Mouse (Mus musculus): ENCODE data around the gene Rfx5. TPM values are rescaled to one million over a fixed set of nuclear protein-coding genes. Genes with fewer than 3 reads are reported as not detected.
"Not testable (repeated sequence)": the region's sequence is repeated elsewhere in the genome, so short reads cannot be mapped to it uniquely, and the experiment has no call there.

Gene Rfx5
- polyA plus RNA-seq, 1 experiment from 2014 or later, result 6.9 TPM

GRCm38 (mm10) chr3:94942211-94942967, 11.5 kb upstream of the Rfx5 start:
- H3K27ac ChIP-seq; H3K9ac ChIP-seq; H3K4me3 ChIP-seq (replicated peaks); H3K36me3 ChIP-seq; H3K4me1 ChIP-seq (replicated peaks); H3K4me2 ChIP-seq (replicated peaks); H3K9me3 ChIP-seq; H3K27me3 ChIP-seq (replicated peaks): not testable (repeated sequence)
- WGBS, result 84% methylated on average over 9 of the region's 9 CpGs
- ATAC-seq, result peak; percentile 52; the same call in 1 of the 2 replicates

- H3K9me3 ChIP-seq; H3K4me1 ChIP-seq (replicated peaks); H3K36me3 ChIP-seq; H3K4me3 ChIP-seq (replicated peaks); H3K9ac ChIP-seq; H3K27me3 ChIP-seq (replicated peaks); H3K4me2 ChIP-seq (replicated peaks); H3K27ac ChIP-seq: not testable (repeated sequence)
- ATAC-seq, result 0 out of 2 replicates have a peak, but pooled peaks have one; percentile 18
- WGBS, result 28% methylated on average over 4 of the region's 4 CpGs
These were observed 10.2 kb upstream of the Rfx5 start for GRCm38 (mm10) chr3:94943706-94944105.

GRCm38 (mm10) chr3:94948066-94948614, 5.7 kb upstream of the Rfx5 start:
- Histone ChIP-seq H3K4me3 (replicated peaks) (no peak overlapping the region), H3K4me1 (replicated peaks) (peaks cover 9% of the 10 kb centered on the region; the same call in 1 of the 2 replicates), H3K9me3 (no peaks in the 10 kb centered on the region), H3K36me3 (no peaks in the 10 kb centered on the region), H3K27ac (no peak overlapping the region), H3K9ac (no peak overlapping the region), H3K4me2 (replicated peaks) (no peak overlapping the region), H3K27me3 (replicated peaks) (no peaks in the 10 kb centered on the region)
- WGBS, result 64% methylated on average over 3 of the region's 3 CpGs
- peak; percentile 29; the same call in 1 of the 2 replicates for ATAC-seq

- peaks cover 9% of the 10 kb centered on the region; the same call in 1 of the 2 replicates for H3K4me1 ChIP-seq (replicated peaks)
- WGBS, result 53% methylated on average over 3 of the region's 3 CpGs
- no peak overlapping the region for H3K4me2 ChIP-seq (replicated peaks)
- H3K9me3 ChIP-seq, result no peaks in the 10 kb centered on the region
- no peak overlapping the region for H3K27ac ChIP-seq
- no peak overlapping the region for H3K9ac ChIP-seq
- no peaks in the 10 kb centered on the region for H3K36me3 ChIP-seq
- ATAC-seq, result no peak
- H3K4me3 ChIP-seq (replicated peaks), result no peak overlapping the region
- H3K27me3 ChIP-seq (replicated peaks), result no peaks in the 10 kb centered on the region
These were observed 4.2 kb upstream of the Rfx5 start for GRCm38 (mm10) chr3:94949645-94950044.

GRCm38 (mm10) chr3:94952806-94953205, 1.1 kb upstream of the Rfx5 start:
- Histone ChIP-seq H3K9ac (no peak overlapping the region), H3K36me3 (peaks cover 15% of the 10 kb centered on the region), H3K4me2 (replicated peaks) (peak overlapping the region; percentile 71), H3K4me3 (replicated peaks) (peak overlapping the region; percentile 3; the same call in 1 of the 2 replicates), H3K27me3 (replicated peaks) (no peaks in the 10 kb centered on the region), H3K4me1 (replicated peaks) (peaks cover 16% of the 10 kb centered on the region), H3K27ac (no peak overlapping the region), H3K9me3 (no peaks in the 10 kb centered on the region)
- peak; percentile 31; the same call in 1 of the 2 replicates for ATAC-seq
- 48% methylated on average over 5 of the region's 5 CpGs for WGBS

GRCm38 (mm10) chr3:94953384-94953763, 501 bp upstream of the Rfx5 start:
- 10% methylated on average over 9 of the region's 9 CpGs for WGBS
- H3K4me2 ChIP-seq (replicated peaks), result peak overlapping the region; percentile 71
- ATAC-seq, result no peak

GRCm38 (mm10) chr3:94958295-94958694, 4.4 kb downstream of the Rfx5 start:
- H3K9ac ChIP-seq, result no peak overlapping the region
- H3K4me2 ChIP-seq (replicated peaks), result no peak overlapping the region
- ATAC-seq, result no peak
- 90% methylated on average over 8 of the region's 8 CpGs for WGBS
- no peak overlapping the region for H3K27ac ChIP-seq
- H3K9me3 ChIP-seq, result no peaks in the 10 kb centered on the region
- H3K4me3 ChIP-seq (replicated peaks), result no peak overlapping the region
- H3K4me1 ChIP-seq (replicated peaks), result peaks cover 7% of the 10 kb centered on the region; the same call in 1 of the 2 replicates
- H3K36me3 ChIP-seq, result peaks cover 18% of the 10 kb centered on the region
- H3K27me3 ChIP-seq (replicated peaks), result no peaks in the 10 kb centered on the region

More at GRCm38 (mm10) chr3:94953384-94953763, 501 bp upstream of the Rfx5 start:
- H3K4me1 ChIP-seq (replicated peaks), result peaks cover 16% of the 10 kb centered on the region
- peak overlapping the region; percentile 50 for H3K9ac ChIP-seq
- no peaks in the 10 kb centered on the region for H3K9me3 ChIP-seq
- H3K36me3 ChIP-seq, result peaks cover 18% of the 10 kb centered on the region
- H3K27me3 ChIP-seq (replicated peaks), result no peaks in the 10 kb centered on the region
- H3K4me3 ChIP-seq (replicated peaks), result peak overlapping the region; percentile 81
- peak overlapping the region; percentile 92 for H3K27ac ChIP-seq

GRCm38 (mm10) chr3:94959871-94960270, 6.0 kb downstream of the Rfx5 start:
- Histone ChIP-seq H3K4me3 (replicated peaks) (no peak overlapping the region), H3K9ac (no peak overlapping the region), H3K36me3 (peaks cover 18% of the 10 kb centered on the region), H3K4me2 (replicated peaks) (no peak overlapping the region), H3K4me1 (replicated peaks) (peaks cover 5% of the 10 kb centered on the region; the same call in 1 of the 2 replicates), H3K27ac (no peak overlapping the region), H3K9me3 (no peaks in the 10 kb centered on the region), H3K27me3 (replicated peaks) (no peaks in the 10 kb centered on the region)
- 40% methylated on average over 8 of the region's 8 CpGs for WGBS
- ATAC-seq, result no peak

GRCm38 (mm10) chr3:94960322-94960721, 6.4 kb downstream of the Rfx5 start:
- peaks cover 18% of the 10 kb centered on the region for H3K36me3 ChIP-seq
- ATAC-seq, result no peak
- no peak overlapping the region for H3K4me2 ChIP-seq (replicated peaks)
- peaks cover under 1% of the 10 kb centered on the region; the same call in 1 of the 2 replicates for H3K4me1 ChIP-seq (replicated peaks)
- no peak overlapping the region for H3K9ac ChIP-seq
- no peak overlapping the region for H3K4me3 ChIP-seq (replicated peaks)
- no peaks in the 10 kb centered on the region for H3K27me3 ChIP-seq (replicated peaks)
- H3K9me3 ChIP-seq, result no peaks in the 10 kb centered on the region
- H3K27ac ChIP-seq, result no peak overlapping the region
- WGBS, result 56% methylated on average over 5 of the region's 5 CpGs

- 100% methylated on average over 1 of the region's 1 CpGs for WGBS
- Histone ChIP-seq H3K9me3 (no peaks in the 10 kb centered on the region), H3K4me3 (replicated peaks) (no peak overlapping the region), H3K27ac (no peak overlapping the region), H3K4me1 (replicated peaks) (no peaks in the 10 kb centered on the region), H3K4me2 (replicated peaks) (no peak overlapping the region), H3K36me3 (no peaks in the 10 kb centered on the region), H3K27me3 (replicated peaks) (no peaks in the 10 kb centered on the region), H3K9ac (no peak overlapping the region)
- no peak for ATAC-seq
These were observed 11.1 kb downstream of the Rfx5 start for GRCm38 (mm10) chr3:94964989-94965388.

GRCm38 (mm10) chr3:94965878-94966277, 12.0 kb downstream of the Rfx5 start:
- ATAC-seq, result no peak
- Histone ChIP-seq H3K27ac (no peak overlapping the region), H3K9me3 (no peaks in the 10 kb centered on the region), H3K4me3 (replicated peaks) (no peak overlapping the region), H3K36me3 (no peaks in the 10 kb centered on the region), H3K9ac (no peak overlapping the region), H3K4me1 (replicated peaks) (no peaks in the 10 kb centered on the region), H3K4me2 (replicated peaks) (no peak overlapping the region), H3K27me3 (replicated peaks) (no peaks in the 10 kb centered on the region)
- WGBS, result 74% methylated on average over 1 of the region's 1 CpGs

GRCm38 (mm10) chr3:94972552-94972951, 18.7 kb downstream of the Rfx5 start:
- H3K4me1 ChIP-seq (replicated peaks), result peaks cover 12% of the 10 kb centered on the region; the same call in 1 of the 2 replicates
- no peak overlapping the region for H3K27ac ChIP-seq
- WGBS, result 83% methylated on average over 3 of the region's 3 CpGs
- no peaks in the 10 kb centered on the region for H3K36me3 ChIP-seq
- no peak overlapping the region for H3K4me2 ChIP-seq (replicated peaks)
- ATAC-seq, result no peak
- no peaks in the 10 kb centered on the region for H3K27me3 ChIP-seq (replicated peaks)
- no peak overlapping the region for H3K9ac ChIP-seq
- no peaks in the 10 kb centered on the region for H3K9me3 ChIP-seq
- no peak overlapping the region for H3K4me3 ChIP-seq (replicated peaks)
